Comparison of ENCODE assay signal across 8 mouse cellular contexts in the genomic region with DNA sequence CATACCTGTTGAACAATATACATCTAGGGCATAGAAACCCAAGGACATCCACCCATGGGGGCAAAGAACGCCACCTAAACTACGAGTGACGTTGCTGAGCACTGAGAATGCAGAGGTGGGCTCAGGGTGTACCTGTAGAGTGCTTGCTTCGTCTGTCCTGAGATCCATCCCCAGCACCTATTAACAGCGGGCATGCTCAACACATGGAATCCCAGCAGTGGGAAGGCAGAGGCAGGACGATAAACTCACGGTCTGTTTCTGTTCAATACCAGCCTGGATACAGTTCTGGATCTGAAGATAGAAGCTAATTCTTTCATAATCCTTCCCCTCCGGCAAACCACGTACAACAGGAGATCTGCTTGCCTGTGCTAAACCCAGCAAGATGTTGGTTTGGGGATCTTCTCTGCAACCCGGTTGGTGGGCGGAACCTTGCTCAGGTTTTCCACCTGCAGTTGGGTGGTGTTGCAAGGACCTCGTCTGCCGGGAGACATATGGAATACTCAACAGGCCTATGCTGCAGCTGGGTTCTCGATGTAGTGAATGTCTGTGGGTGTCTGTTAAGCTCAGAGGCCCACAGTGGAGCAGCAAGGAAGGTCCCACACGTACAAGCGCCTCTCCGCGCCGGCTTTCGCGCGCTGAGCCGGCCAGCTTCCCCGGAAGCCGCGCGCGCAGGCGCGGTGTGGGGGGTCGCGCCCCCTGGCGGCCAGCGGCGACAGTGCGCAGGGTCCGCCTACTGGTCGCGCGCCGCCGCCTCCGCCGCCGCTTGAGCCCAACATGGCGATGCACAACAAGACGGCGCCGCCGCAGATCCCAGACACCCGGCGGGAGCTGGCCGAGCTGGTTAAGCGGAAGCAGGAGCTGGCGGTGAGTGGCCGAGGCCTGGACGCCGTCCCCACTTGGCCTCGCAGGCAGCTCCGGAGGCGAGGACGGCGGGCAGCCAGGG. TPM values are rescaled to one million over a fixed set of nuclear protein-coding genes. Genes with fewer than 3 reads are reported as not detected.
DNase-seq lines count a peak whose midpoint lies in the region; ATAC-seq and TF ChIP-seq lines count a peak whose summit lies in the region.

TSS of gene Meaf6 (plus strand) at position 732 of the 943 bp plus-strand sequence.

- TF ChIP-seq CTCF in bone marrow, adult 2 months (IDR thresholded peaks at IDR 0.05; ENCODE audit: control insufficient read depth, insufficient read depth, low read length) = peak; percentile 78

- TF ChIP-seq POLR2A in bone marrow, adult 2 months (IDR thresholded peaks at IDR 0.05; ENCODE audit: borderline replicate concordance, control insufficient read depth, low read depth, low read length) = peak; percentile 64; the same call in 1 of the 2 replicates

- H3K9ac ChIP-seq in embryonic facial prominence, embryonic 15.5 days = peak within 1 kb of the TSS; percentile 83
- H3K9ac ChIP-seq in limb, embryonic 13.5 days = peak within 1 kb of the TSS; percentile 90
- H3K9ac ChIP-seq in midbrain, embryonic 15.5 days = peak within 1 kb of the TSS; percentile 85

- no peaks in the 10 kb centered on the region for H3K9me3 ChIP-seq in embryonic facial prominence, embryonic 15.5 days (replicated peaks)
- H3K9me3 ChIP-seq in limb, embryonic 13.5 days = no peaks in the 10 kb centered on the region
- H3K9me3 ChIP-seq in midbrain, embryonic 15.5 days = no peaks in the 10 kb centered on the region

- H3K27me3 ChIP-seq in embryonic facial prominence, embryonic 15.5 days = no peaks in the 10 kb centered on the region
- H3K27me3 ChIP-seq in limb, embryonic 13.5 days = no peaks in the 10 kb centered on the region
- no peaks in the 10 kb centered on the region for H3K27me3 ChIP-seq in midbrain, embryonic 15.5 days (replicated peaks)

- peak within 1 kb of the TSS; percentile 88 for H3K4me2 ChIP-seq in embryonic facial prominence, embryonic 15.5 days (replicated peaks)
- peak within 1 kb of the TSS; percentile 84 for H3K4me2 ChIP-seq in limb, embryonic 13.5 days (replicated peaks)
- H3K4me2 ChIP-seq in midbrain, embryonic 15.5 days = peak within 1 kb of the TSS; percentile 77

- peak within 1 kb of the TSS; percentile 99 for H3K27ac ChIP-seq in bone marrow, adult 2 months (ENCODE audit: control insufficient read depth, insufficient read depth, low read depth, low read length, poor library complexity)
- peak within 1 kb of the TSS; percentile 98 for H3K27ac ChIP-seq in embryonic facial prominence, embryonic 15.5 days (replicated peaks)
- H3K27ac ChIP-seq in limb, embryonic 13.5 days = peak within 1 kb of the TSS; percentile 96
- H3K27ac ChIP-seq in midbrain, embryonic 15.5 days = peak within 1 kb of the TSS; percentile 99

- peak within 1 kb of the TSS; percentile 93 for H3K4me3 ChIP-seq in bone marrow, adult 2 months (replicated peaks; ENCODE audit: control insufficient read depth, low read depth, low read length)
- peak within 1 kb of the TSS; percentile 96 for H3K4me3 ChIP-seq in embryonic facial prominence, embryonic 15.5 days (replicated peaks)
- peak within 1 kb of the TSS; percentile 85 for H3K4me3 ChIP-seq in limb, embryonic 13.5 days
- H3K4me3 ChIP-seq in midbrain, embryonic 15.5 days = peak within 1 kb of the TSS; percentile 91

- peak; percentile 93 for DNase-seq in A20 (ENCODE audit: low read depth, low spot score)
- peak; percentile 87 for DNase-seq in heart, adult 8-10 months (ENCODE audit: low spot score)
- DNase-seq in kidney, adult 9 months = peak; percentile 92
- DNase-seq in spleen, adult 18-20 months = peak; percentile 84 to 95

- peaks cover 27% of the 10 kb centered on the region for H3K36me3 ChIP-seq in embryonic facial prominence, embryonic 15.5 days
- H3K36me3 ChIP-seq in limb, embryonic 13.5 days = peaks cover 34% of the 10 kb centered on the region
- peaks cover 18% of the 10 kb centered on the region for H3K36me3 ChIP-seq in midbrain, embryonic 15.5 days (replicated peaks)

- peaks cover 3% of the 10 kb centered on the region; the same call in 1 of the 2 replicates for H3K4me1 ChIP-seq in bone marrow, adult 2 months (ENCODE audit: control insufficient read depth, insufficient read depth, low read length)
- H3K4me1 ChIP-seq in embryonic facial prominence, embryonic 15.5 days = peaks cover 20% of the 10 kb centered on the region
- H3K4me1 ChIP-seq in limb, embryonic 13.5 days = peaks cover 15% of the 10 kb centered on the region
- H3K4me1 ChIP-seq in midbrain, embryonic 15.5 days = peaks cover 28% of the 10 kb centered on the region

- 1% methylated on average over 63 of the region's 63 CpGs for WGBS in bone marrow, adult 2 months
- 1% methylated on average over 63 of the region's 63 CpGs for WGBS in embryonic facial prominence, embryonic 15.5 days
- 2% methylated on average over 63 of the region's 63 CpGs for WGBS in limb, embryonic 13.5 days
- 1% methylated on average over 63 of the region's 63 CpGs for WGBS in midbrain, embryonic 15.5 days

- ATAC-seq in embryonic facial prominence, embryonic 15.5 days (ENCODE audit: insufficient number of reproducible peaks, low FRiP score, low TSS enrichment, low read depth) = peak; percentile 85
- peak; percentile 92 for ATAC-seq in limb, embryonic 13.5 days (ENCODE audit: low FRiP score, low read depth)
- ATAC-seq in midbrain, embryonic 15.5 days (replicated peaks) = peak; percentile 91

RNA-seq across cellular contexts. Expression of gene Meaf6, which starts in this region (rescaled TPM):
- 25.1 and 39.9 TPM in 2 replicates for polyA plus RNA-seq in bone marrow, adult 2 months (2011; ENCODE audit: insufficient read depth, insufficient read length, low replicate concordance, missing spikeins)
- 56.3 and 59.1 TPM in 2 replicates for polyA plus RNA-seq in embryonic facial prominence, embryonic 15.5 days (2015; fragmentation: Nextera tagmentation; extraction: Ambion mirVana)
- total RNA-seq in heart, adult 8-10 months (2022) = 10 to 100 TPM; 13.3 to 20.8 (median 19.9) TPM
- 67.8 and 69.8 TPM in 2 replicates for polyA plus RNA-seq in limb, embryonic 13.5 days (2015; fragmentation: Nextera tagmentation; extraction: Ambion mirVana)
- 152 and 168 TPM in 2 replicates for polyA plus RNA-seq in midbrain, embryonic 15.5 days (2015; fragmentation: Nextera tagmentation; extraction: Ambion mirVana)

Comparison
In these comparisons a context has a peak if more than half of its experiments do, and no peak if none do; other contexts are left out.
1. Peak in every context shown above with its lines: DNase-seq, ATAC-seq, H3K4me3 ChIP-seq and H3K27ac ChIP-seq.